In genomic region chr19:45394078-45394477, GRCm38 (mm10) we compare ENCODE assay signal across 15 mouse cellular contexts.
"Had no signal": no experiment of that assay in that cellular context is flagged by ENCODE, and none has a peak within 500 bp of the region (broad histone marks: within the 10 kb centered on the region; RNA-seq: fewer than 3 reads in every experiment).

No protein-coding gene starts in this region.

- H3K9me3 ChIP-seq: megakaryocyte, embryonic 14.5 days; midbrain, embryonic 12.5 days; neural tube, embryonic 12.5 days; stomach, embryonic 15.5 days had no signal

- H3K4me2 ChIP-seq: lung, embryonic 14.5 days; midbrain, embryonic 12.5 days; neural tube, embryonic 12.5 days; stomach, embryonic 15.5 days had no signal

- H3K36me3 ChIP-seq: midbrain, embryonic 12.5 days had no signal

- H3K4me1 ChIP-seq: megakaryocyte, embryonic 14.5 days; midbrain, embryonic 12.5 days; neural tube, embryonic 12.5 days; stomach, embryonic 15.5 days had no signal

- DNase-seq: lung, adult 18-20 months; lung, embryonic 14.5 days; lung, postnatal 14 days; lung, postnatal 36 days; midbrain, embryonic 14.5 days; right cerebral cortex, postnatal 14 days; thymus, adult 2 months; thymus, postnatal 25 days; thymus, postnatal 4 days had no signal

- H3K27ac ChIP-seq: macrophage; midbrain, embryonic 12.5 days; neural tube, embryonic 12.5 days; stomach, embryonic 15.5 days; stomach, postnatal 0 days had no signal

- H3K27me3 ChIP-seq: megakaryocyte, embryonic 14.5 days; midbrain, embryonic 12.5 days; neural tube, embryonic 12.5 days; stomach, embryonic 15.5 days had no signal

- H3K9ac ChIP-seq: lung, embryonic 14.5 days; midbrain, embryonic 12.5 days; neural tube, embryonic 12.5 days; stomach, embryonic 15.5 days had no signal

- H3K4me3 ChIP-seq: megakaryocyte, embryonic 14.5 days; midbrain, embryonic 12.5 days; neural tube, embryonic 12.5 days; stomach, embryonic 15.5 days had no signal
